Mouse (Mus musculus) midbrain, embryonic 16.5 days (tissue): Measurements from ENCODE around the gene Prap1. TPM values are rescaled to one million over a fixed set of nuclear protein-coding genes. Genes with fewer than 3 reads are reported as not detected.
A peak's percentile ranks its signal among the peaks of the same experiment; 100 is the strongest.

Experiments used
- ATAC-seq: fragments of 200-750 bp; cut with Nextera tagmentation; 2 replicates; pipeline ENCODE4 v1.8.0; 2017; ENCODE audit warnings: moderate TSS enrichment
- H3K27ac ChIP-seq: fragments of 300-500 bp; sonication (generic); 2 replicates; pipeline ENCODE4 v1.5.1; 2014; ENCODE audit warnings: mild to moderate bottlenecking, low read length, mixed read lengths
- H3K27me3 ChIP-seq: fragments of 300-500 bp; sonication (generic); 2 replicates; pipeline ENCODE4 v1.6.1; 2014; ENCODE audit warnings: low read depth, low read length, mixed read lengths; ENCODE audit not compliant: control insufficient read depth, insufficient read depth
- H3K36me3 ChIP-seq: fragments of 300-500 bp; sonication (generic); 2 replicates; pipeline ENCODE4 v1.6.1; 2014; ENCODE audit warnings: mild to moderate bottlenecking, low read length, moderate library complexity, mixed read lengths; ENCODE audit not compliant: control insufficient read depth, insufficient read depth
- H3K4me1 ChIP-seq: fragments of 300-500 bp; sonication (generic); 2 replicates; pipeline ENCODE4 v1.6.1; 2014; ENCODE audit warnings: mild to moderate bottlenecking, low read length, mixed read lengths; ENCODE audit not compliant: control insufficient read depth, insufficient read depth
- H3K4me2 ChIP-seq: fragments of 300-500 bp; sonication (generic); 2 replicates; pipeline ENCODE4 v1.6.1; 2014; ENCODE audit warnings: mild to moderate bottlenecking, low read length, mixed read lengths
- H3K4me3 ChIP-seq: fragments of 300-500 bp; sonication (generic); 2 replicates; pipeline ENCODE4 v1.5.1; 2014; ENCODE audit warnings: low read depth, mild to moderate bottlenecking, low read length, moderate library complexity, mixed read lengths
- H3K9ac ChIP-seq: fragments of 300-500 bp; sonication (generic); 2 replicates; pipeline ENCODE4 v1.6.1; 2014; ENCODE audit warnings: low read depth, low read length, mixed read lengths
- H3K9me3 ChIP-seq: fragments of 300-500 bp; sonication (generic); replicated peaks from 2 replicates; pipeline ENCODE4 v1.6.1; 2014; ENCODE audit warnings: mild to moderate bottlenecking, low read length, mixed read lengths; ENCODE audit not compliant: control insufficient read depth, poor library complexity, severe bottlenecking
- WGBS: fragments of 180-500 bp; shearing (Covaris S2); extraction: QIAGEN DNeasy Blood & Tissue Kit; methylation state at CpG from one replicate; pipeline ENCODE4 v1.1.7; 2014; 5-methylcytosine and 5-hydroxymethylcytosine counted together
- polyA plus RNA-seq: library from polyadenylated mRNA; unstranded; fragments of >200 nt; fragmentation: Nextera tagmentation; extraction: Ambion mirVana; gene quantifications from 2 replicates; pipeline ENCODE4 v1.2.1, GENCODE M21; 2015

Gene Prap1
- polyA plus RNA-seq, 1 experiment from 2014 or later: not detected

DNA sequence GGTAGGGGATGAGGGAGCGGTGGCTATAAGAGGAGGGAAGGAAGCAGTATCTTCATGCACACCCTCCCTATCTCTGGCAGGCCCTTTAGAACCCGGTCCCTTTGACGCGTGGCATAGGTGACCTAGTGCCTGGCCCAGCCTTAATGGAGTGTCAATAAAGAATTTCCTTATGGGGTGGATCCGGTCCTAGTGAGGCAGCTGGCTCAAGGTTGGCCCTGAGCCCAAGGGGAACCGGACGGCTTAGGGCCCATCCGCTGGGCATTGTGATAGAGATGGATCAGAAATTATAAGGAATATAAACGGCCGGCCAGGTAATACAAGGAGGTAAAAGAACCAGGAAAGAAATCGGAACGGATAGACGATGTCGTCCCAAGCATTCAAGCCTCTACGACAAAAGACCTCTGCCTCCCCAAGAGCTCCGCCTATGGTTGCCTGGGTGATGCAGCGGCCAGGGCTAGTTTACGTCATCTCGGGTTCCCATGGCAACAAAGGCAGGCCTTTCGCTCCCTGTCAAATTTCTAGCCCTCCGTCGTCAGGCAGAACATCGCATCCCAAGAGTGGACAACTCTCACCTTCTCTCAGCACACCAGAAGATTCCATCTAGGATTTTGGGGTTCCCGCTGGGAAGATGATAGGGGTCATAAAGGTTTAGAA is 12.6 kb upstream of the Prap1 start:
- WGBS: 2% methylated on average over 24 of the region's 24 CpGs
- peaks cover 14% of the 10 kb centered on the region for H3K4me1 ChIP-seq
- ATAC-seq: peak; percentile 81

DNA sequence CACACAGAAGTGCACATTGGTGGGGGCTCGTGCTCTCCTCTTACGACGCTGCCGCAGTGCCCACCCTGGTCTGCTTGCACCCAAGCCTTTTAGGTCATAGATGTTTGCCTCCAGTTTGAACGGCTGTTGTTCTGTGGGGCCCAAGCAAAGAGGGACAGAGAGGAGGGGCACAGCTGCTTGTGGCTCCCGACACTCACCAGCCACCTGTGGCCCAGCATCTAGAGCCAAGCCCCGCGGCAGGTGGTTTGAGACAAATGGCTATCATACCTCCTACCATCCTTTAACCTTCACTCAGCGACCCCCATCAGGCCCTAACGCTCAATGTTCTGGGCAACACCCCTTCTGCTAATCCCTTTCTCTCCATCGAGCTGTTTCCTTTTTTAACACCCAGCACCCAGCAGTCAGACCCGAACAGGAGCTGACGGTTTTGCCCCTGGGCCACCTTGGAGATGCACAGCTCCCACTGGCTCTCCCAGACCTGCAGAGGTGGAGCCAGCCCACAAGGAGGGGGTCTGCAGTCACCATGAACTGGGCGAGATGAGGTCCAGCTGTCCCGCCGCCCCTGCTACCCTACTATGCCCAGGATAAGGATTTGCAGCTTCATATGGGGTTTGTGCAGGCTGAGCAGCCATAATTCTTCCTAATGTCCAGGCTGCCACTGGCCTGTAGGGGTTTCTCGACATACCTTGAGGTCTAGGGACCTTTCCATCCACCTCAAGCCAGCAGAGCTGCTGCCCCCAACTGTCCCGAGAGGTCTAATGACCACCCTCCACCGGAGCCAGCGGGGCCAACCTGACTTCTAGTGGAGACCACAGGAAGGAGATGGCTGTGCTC is 11.6 kb upstream of the Prap1 start:
- Histone ChIP-seq H3K4me1 (peaks cover 14% of the 10 kb centered on the region), H3K36me3 (no peaks in the 10 kb centered on the region), H3K27ac (peak overlapping the region; percentile 96), H3K27me3 (no peaks in the 10 kb centered on the region), H3K4me3 (peak overlapping the region; percentile 72), H3K9ac (peak overlapping the region; percentile 87), H3K4me2 (peak overlapping the region; percentile 54), H3K9me3 (no peaks in the 10 kb centered on the region)
- 6% methylated on average over 20 of the region's 20 CpGs for WGBS
- ATAC-seq: peak; percentile 37

More for the DNA sequence above, 12.6 kb upstream of the Prap1 start:
- Histone ChIP-seq H3K27ac (peak overlapping the region; percentile 96), H3K4me2 (peak overlapping the region; percentile 54), H3K9ac (peak overlapping the region; percentile 87), H3K27me3 (no peaks in the 10 kb centered on the region), H3K36me3 (no peaks in the 10 kb centered on the region), H3K4me3 (peak overlapping the region; percentile 72), H3K9me3 (no peaks in the 10 kb centered on the region)

DNA sequence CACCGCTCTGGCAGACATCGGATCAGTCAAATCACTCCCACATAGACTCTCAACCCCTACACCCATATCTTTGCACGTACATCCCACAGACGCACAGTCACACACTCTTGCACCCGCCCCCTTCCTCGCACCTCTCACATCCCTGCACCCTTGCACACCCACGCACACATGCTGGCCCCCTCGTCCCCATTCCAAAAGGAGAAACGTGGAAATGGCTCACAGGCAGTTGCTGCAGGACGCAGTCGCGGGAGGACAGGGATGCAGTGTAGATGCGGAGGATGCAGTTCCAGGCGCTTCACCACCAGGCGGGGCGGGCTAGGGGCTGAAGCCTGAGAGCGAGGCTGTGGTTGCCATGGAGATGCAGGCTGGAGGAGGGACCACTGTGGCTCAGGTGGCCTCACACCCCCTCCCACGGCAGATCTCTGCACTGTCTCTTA is 10.9 kb upstream of the Prap1 start, which contains the start of gene Caly:
Gene Caly, minus strand, starts transcription at position 307 of the 437 bp plus-strand sequence.
- Histone ChIP-seq H3K27me3 (no peaks in the 10 kb centered on the region), H3K4me2 (peak within 1 kb of the TSS; percentile 54)
- WGBS: 4% methylated on average over 18 of the region's 18 CpGs

DNA sequence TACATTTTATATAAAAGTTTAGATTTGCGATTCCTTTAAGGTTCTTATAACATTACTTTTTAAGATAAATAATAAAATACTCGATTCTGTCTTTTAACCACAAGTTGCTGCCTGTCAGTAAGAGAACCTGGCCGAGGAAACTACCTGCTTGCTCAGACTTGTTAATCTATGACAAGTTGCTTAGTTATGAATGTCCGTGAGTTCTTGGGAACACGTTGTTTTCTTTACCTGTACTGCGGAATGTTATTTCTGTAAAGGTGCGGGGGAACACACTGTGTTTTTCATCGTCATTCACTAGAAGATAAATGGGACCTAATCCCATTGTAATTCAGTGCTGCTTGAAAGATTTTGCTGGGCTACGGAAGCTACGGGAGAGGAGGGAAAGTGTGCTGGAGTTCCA is 2.6 kb upstream of the Prap1 start:
- Histone ChIP-seq H3K36me3 (no peaks in the 10 kb centered on the region), H3K27ac (no peak overlapping the region), H3K4me2 (no peak overlapping the region), H3K9ac (no peak overlapping the region), H3K9me3 (no peaks in the 10 kb centered on the region), H3K27me3 (no peaks in the 10 kb centered on the region), H3K4me1 (no peaks in the 10 kb centered on the region), H3K4me3 (no peak overlapping the region)
- no peak for ATAC-seq
- WGBS: 70% methylated on average over 10 of the region's 10 CpGs

More for the DNA sequence above, 10.9 kb upstream of the Prap1 start, which contains the start of gene Caly:
- peak; percentile 90 for ATAC-seq
- Histone ChIP-seq H3K4me3 (peak within 1 kb of the TSS; percentile 72), H3K27ac (peak within 1 kb of the TSS; percentile 96), H3K9me3 (no peaks in the 10 kb centered on the region), H3K36me3 (no peaks in the 10 kb centered on the region), H3K9ac (peak within 1 kb of the TSS; percentile 87), H3K4me1 (peaks cover 14% of the 10 kb centered on the region)

DNA sequence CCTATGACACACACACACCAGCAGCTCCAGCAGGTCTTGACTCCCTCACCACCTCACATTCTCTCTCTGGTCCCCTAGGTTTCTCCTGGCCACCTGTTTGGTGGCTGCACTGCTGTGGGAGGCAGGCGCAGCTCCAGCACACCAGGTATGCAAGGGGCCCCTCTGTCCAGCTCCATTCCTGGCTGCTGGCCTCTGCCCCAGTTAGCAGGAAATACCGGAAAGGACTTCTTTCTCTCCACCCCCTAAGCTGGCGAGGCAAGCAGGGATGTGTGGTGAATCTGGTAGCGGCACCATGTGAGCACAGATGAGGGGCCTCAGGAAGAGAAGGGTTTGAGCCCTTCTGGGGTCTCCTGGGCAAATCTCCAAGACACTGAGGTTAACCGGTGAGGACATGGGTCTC is 1.8 kb downstream of the Prap1 start:
- Histone ChIP-seq H3K36me3 (no peaks in the 10 kb centered on the region), H3K9ac (no peak overlapping the region), H3K4me3 (no peak overlapping the region), H3K4me1 (no peaks in the 10 kb centered on the region), H3K9me3 (no peaks in the 10 kb centered on the region), H3K4me2 (no peak overlapping the region), H3K27ac (no peak overlapping the region), H3K27me3 (no peaks in the 10 kb centered on the region)
- ATAC-seq: no peak
- WGBS: 69% methylated on average over 5 of the region's 5 CpGs

DNA sequence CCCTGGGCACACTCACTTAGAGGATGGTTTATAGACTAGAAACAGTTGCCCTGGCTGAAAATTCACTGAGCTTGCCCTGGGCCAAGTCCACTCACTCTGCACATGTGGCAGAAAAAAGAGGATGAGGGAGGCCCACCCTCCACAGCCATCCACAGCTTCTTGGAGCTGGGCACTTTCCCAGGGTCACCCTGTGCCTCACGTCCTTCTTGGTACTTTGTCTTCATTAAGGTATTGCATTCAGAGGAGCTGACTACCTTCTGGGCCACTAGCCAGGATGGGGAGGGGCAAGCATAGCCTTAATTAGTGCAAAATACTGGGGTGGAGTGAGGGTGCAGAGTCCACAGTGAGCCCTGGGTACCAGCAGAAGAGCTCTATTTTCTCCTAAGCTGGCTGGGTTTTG is 2.4 kb downstream of the Prap1 start:
- H3K27me3 ChIP-seq: no peaks in the 10 kb centered on the region
- WGBS: 67% methylated on average over 1 of the region's 1 CpGs
- no peaks in the 10 kb centered on the region for H3K4me1 ChIP-seq
- H3K9ac ChIP-seq: no peak overlapping the region
- no peak overlapping the region for H3K4me2 ChIP-seq
- no peak overlapping the region for H3K4me3 ChIP-seq
- H3K36me3 ChIP-seq: no peaks in the 10 kb centered on the region
- no peak overlapping the region for H3K27ac ChIP-seq
- no peaks in the 10 kb centered on the region for H3K9me3 ChIP-seq
- ATAC-seq: no peak

DNA sequence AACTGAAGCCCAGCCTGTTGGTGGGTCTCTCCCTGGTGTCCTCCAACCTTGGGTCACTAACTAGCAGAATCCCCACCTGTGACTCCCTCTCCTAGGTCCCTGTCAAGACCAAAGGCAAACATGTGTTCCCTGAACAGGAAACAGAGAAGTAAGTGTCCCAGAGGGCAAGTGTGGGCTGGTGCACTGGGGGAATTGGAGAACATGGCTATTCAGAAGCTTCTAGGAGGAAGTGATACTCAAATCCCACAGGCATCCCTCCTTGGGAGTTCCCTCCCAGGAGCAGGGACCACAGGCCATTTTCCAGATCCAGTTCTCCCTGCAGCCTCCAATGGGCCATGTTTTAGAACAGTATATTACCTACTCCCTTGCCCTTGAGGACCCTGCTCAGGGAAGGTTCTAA is 2.9 kb downstream of the Prap1 start:
- no peaks in the 10 kb centered on the region for H3K4me1 ChIP-seq
- H3K4me3 ChIP-seq: no peak overlapping the region
- ATAC-seq: no peak

DNA sequence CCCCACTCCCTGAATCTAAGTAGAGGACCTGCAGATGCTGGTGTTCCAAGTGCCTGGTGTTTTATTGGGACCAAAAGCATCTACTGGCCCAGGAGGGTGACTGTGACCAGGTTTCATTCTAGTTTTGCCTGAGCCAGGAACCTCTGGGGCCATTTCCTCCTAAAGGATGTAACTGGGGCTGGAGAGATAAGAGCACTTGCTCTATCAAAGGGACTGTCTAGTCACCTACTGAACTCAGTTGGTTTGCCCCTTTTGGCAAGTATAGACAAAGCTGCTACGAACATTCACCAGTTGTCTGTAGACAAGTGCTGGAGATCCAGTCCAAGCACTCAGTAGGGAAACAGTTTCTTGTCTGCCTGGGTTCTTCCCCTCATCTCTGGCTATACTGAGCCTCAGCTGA is 5.3 kb downstream of the Prap1 start:
- Histone ChIP-seq H3K4me2 (no peak overlapping the region), H3K27ac (no peak overlapping the region), H3K4me1 (peaks cover 14% of the 10 kb centered on the region), H3K4me3 (no peak overlapping the region), H3K9me3 (no peaks in the 10 kb centered on the region), H3K9ac (no peak overlapping the region), H3K27me3 (no peaks in the 10 kb centered on the region), H3K36me3 (no peaks in the 10 kb centered on the region)
- 97% methylated on average over 1 of the region's 1 CpGs for WGBS
- ATAC-seq: no peak

More for the DNA sequence above, 2.9 kb downstream of the Prap1 start:
- Histone ChIP-seq H3K27ac (no peak overlapping the region), H3K9ac (no peak overlapping the region), H3K9me3 (no peaks in the 10 kb centered on the region), H3K27me3 (no peaks in the 10 kb centered on the region), H3K4me2 (no peak overlapping the region), H3K36me3 (no peaks in the 10 kb centered on the region)

DNA sequence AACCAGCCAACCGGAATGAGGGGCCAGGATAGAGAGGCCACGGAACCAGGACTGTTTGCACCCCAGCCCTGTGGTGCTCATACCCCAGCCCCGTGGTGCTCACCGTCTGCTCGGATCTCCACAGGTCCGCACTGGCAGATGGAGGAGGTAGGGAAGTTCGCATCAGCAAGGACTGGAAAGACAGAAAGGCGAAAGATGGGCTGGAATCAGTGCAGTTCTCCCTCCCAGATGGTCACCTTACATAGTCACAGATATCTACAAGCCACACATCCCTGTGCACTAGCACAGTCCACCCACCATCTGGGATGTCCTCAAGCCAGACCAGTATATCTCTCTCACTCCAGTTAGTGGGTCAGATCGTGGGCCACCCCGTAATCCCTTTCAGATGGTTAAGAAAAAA is 8.3 kb downstream of the Prap1 start:
- H3K27me3 ChIP-seq: no peaks in the 10 kb centered on the region
- peak overlapping the region; percentile 46 for H3K4me3 ChIP-seq
- H3K4me2 ChIP-seq: peak overlapping the region; percentile 78
- peaks cover 14% of the 10 kb centered on the region for H3K4me1 ChIP-seq
- peaks cover 3% of the 10 kb centered on the region; the same call in 1 of the 2 replicates for H3K36me3 ChIP-seq
- no peak overlapping the region for H3K27ac ChIP-seq
- H3K9ac ChIP-seq: peak overlapping the region; percentile 66
- no peaks in the 10 kb centered on the region for H3K9me3 ChIP-seq
- ATAC-seq: no peak
- WGBS: 66% methylated on average over 10 of the region's 10 CpGs
